Mouse (Mus musculus): ENCODE results near the gene Mapk3. TPM values are rescaled to one million over a fixed set of nuclear protein-coding genes. Genes with fewer than 3 reads are reported as not detected.
"Not testable (repeated sequence)": the region's sequence is repeated elsewhere in the genome, so short reads cannot be mapped to it uniquely, and the experiment has no call there.

Gene Mapk3
- polyA plus RNA-seq, 1 experiment from 2014 or later = 45.2 TPM

DNA sequence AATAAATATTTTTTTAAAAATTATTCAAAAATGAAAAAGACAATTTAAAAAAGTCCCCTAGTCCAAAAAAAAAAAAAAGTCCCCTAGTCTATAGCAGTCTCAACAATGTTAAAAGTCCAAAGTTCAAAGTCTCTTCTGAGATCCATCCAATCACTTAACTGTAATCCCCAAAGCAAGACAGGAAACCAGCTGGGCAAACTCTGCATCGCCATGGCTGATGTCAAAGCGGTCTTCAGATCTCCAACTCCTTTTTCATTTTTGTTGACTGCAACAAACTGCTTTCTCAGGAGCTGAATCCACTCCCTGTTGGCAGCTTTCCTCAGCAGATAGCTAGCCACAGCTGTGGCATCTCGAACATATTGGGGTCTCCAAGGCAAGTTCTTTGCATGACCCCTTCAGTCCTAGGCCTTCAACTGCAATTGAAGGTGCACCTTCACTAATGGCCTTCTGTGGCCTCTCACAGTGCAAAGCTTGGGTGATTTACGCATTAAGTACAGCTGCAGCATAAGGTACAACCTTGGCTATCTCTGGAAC, 29.1 kb upstream of the Mapk3 start:
- H3K9ac ChIP-seq (ENCODE audit: low read length); DNase-seq (ENCODE audit: low spot score, missing footprints); H3K9me3 ChIP-seq (ENCODE audit: control insufficient read depth, low read length); H3K4me1 ChIP-seq (ENCODE audit: control insufficient read depth, insufficient read depth, low read length); ATAC-seq (ENCODE audit: low FRiP score); H3K36me3 ChIP-seq (ENCODE audit: control insufficient read depth, insufficient read depth, low read length); H3K27ac ChIP-seq (ENCODE audit: low read depth, low read length); H3K4me3 ChIP-seq (ENCODE audit: low read depth, low read length); H3K27me3 ChIP-seq (ENCODE audit: control insufficient read depth, insufficient read depth, low read length); H3K4me2 ChIP-seq: not testable (repeated sequence)
- WGBS = 83% methylated on average over 4 of the region's 4 CpGs

DNA sequence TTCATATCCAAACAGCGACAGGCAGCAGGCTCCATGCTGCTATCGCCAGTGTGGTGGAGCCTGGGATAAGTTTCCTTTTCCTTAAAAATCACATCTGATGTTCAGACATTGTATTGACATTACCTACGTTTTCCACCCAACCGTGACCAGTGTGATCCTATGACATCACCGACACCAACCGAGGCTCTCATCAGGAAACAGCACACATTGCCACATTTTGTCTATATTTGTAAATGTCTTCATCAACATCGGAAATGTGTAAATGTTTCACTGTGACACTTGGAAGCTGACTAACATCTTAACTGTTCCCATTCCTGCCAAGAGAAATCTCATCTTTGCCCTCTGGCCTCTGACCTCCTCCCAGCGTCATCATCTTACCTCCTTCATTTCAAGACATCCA, 23.3 kb upstream of the Mapk3 start:
- H3K4me2 ChIP-seq = no peak overlapping the region
- H3K9ac ChIP-seq (ENCODE audit: low read length) = no peak overlapping the region
- DNase-seq (ENCODE audit: low spot score, missing footprints) = no peak
- ATAC-seq (ENCODE audit: low FRiP score) = no peak
- H3K36me3 ChIP-seq (ENCODE audit: control insufficient read depth, insufficient read depth, low read length) = no peaks in the 10 kb centered on the region
- no peaks in the 10 kb centered on the region for H3K4me1 ChIP-seq (ENCODE audit: control insufficient read depth, insufficient read depth, low read length)
- H3K27ac ChIP-seq (ENCODE audit: low read depth, low read length) = no peak overlapping the region
- H3K9me3 ChIP-seq (ENCODE audit: control insufficient read depth, low read length) = no peaks in the 10 kb centered on the region
- H3K27me3 ChIP-seq (ENCODE audit: control insufficient read depth, insufficient read depth, low read length) = no peaks in the 10 kb centered on the region
- WGBS = 82% methylated on average over 8 of the region's 8 CpGs
- H3K4me3 ChIP-seq (ENCODE audit: low read depth, low read length) = no peak overlapping the region

DNA sequence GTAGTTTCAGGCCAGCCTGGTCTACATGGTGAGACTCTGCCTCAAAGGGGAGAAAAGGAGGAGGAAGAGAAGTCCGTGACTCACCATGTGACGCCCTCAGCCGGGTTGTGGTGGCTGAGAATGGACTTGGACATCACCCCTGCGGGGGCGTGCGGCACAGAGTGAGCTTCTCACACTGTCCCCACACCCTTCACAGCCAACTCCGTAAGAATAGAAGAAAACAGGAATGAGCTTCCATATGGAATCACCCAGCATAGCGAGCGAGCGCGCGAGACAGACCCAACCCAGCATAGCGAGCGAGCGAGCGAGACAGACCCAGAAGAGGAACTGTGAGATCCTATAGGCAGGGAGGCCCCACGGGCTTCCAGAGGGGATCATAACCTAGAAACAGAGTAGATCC, 19.9 kb upstream of the Mapk3 start:
- no peak for DNase-seq (ENCODE audit: low spot score, missing footprints)

DNA sequence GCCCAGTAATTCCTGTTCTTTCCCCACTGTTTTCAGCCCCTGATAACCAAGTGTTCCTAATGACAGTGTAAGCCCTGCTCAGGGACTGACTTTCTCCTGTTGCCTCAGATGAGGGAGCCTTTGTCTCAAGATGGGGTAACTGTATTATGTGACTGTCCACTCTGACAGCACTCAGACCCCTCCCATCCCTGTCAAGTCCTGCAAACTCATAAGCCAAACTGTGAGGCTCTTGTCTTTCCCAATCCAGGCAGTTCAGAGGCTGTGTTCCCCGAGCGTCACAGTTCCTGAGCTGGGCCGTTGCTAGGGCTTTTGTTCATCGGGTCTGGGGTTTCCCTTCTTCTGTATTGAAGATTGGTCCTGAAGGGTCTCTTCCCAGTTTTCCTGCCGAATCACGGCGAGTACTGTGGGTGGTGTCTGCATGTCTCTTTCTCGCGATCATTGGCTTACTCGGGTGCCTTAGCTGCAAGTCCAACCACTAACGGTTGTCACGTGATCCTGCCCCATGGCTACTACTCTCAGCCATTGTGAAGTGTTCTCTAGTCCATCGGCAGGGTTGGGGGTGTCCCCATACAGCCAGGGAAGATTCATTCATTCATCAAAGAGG, 19.2 kb upstream of the Mapk3 start:
- H3K9me3 ChIP-seq (ENCODE audit: control insufficient read depth, low read length) = no peaks in the 10 kb centered on the region
- DNase-seq (ENCODE audit: low spot score, missing footprints) (no peak), ATAC-seq (ENCODE audit: low FRiP score) (no peak)
- no peak overlapping the region for H3K4me2 ChIP-seq
- WGBS = 79% methylated on average over 13 of the region's 13 CpGs
- H3K4me1 ChIP-seq (ENCODE audit: control insufficient read depth, insufficient read depth, low read length) = no peaks in the 10 kb centered on the region
- no peaks in the 10 kb centered on the region for H3K27me3 ChIP-seq (ENCODE audit: control insufficient read depth, insufficient read depth, low read length)
- H3K36me3 ChIP-seq (ENCODE audit: control insufficient read depth, insufficient read depth, low read length) = no peaks in the 10 kb centered on the region
- no peak overlapping the region for H3K9ac ChIP-seq (ENCODE audit: low read length)
- H3K4me3 ChIP-seq (ENCODE audit: low read depth, low read length) = no peak overlapping the region
- H3K27ac ChIP-seq (ENCODE audit: low read depth, low read length) = no peak overlapping the region

More for the DNA sequence above, 19.9 kb upstream of the Mapk3 start:
- no peaks in the 10 kb centered on the region for H3K4me1 ChIP-seq (ENCODE audit: control insufficient read depth, insufficient read depth, low read length)
- H3K4me3 ChIP-seq (ENCODE audit: low read depth, low read length) = no peak overlapping the region
- H3K27me3 ChIP-seq (ENCODE audit: control insufficient read depth, insufficient read depth, low read length) = no peaks in the 10 kb centered on the region
- ATAC-seq (ENCODE audit: low FRiP score) = no peak
- 85% methylated on average over 17 of the region's 17 CpGs for WGBS
- no peak overlapping the region for H3K9ac ChIP-seq (ENCODE audit: low read length)
- H3K9me3 ChIP-seq (ENCODE audit: control insufficient read depth, low read length) = no peaks in the 10 kb centered on the region
- H3K27ac ChIP-seq (ENCODE audit: low read depth, low read length) = no peak overlapping the region
- H3K36me3 ChIP-seq (ENCODE audit: control insufficient read depth, insufficient read depth, low read length) = no peaks in the 10 kb centered on the region
- H3K4me2 ChIP-seq = no peak overlapping the region

DNA sequence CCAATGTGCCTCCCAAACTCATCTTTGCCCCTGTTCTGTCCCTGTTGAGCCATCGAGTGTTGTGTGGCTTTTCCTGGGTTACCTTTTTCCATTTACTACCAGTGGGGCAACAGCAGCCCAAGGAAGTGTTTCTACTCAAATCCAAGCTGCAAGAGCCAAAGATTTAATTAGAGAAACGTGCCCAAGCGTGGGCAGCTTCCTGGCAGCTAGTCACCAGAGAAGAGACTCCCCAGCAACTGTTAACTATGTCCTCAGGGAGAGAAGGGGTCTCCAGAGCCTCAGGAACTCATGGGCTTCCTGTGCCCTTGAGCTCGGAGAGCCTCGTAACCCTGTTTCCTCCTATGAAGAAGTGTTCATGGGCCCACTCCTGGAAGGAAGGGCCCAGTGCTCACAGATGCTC, 18.4 kb upstream of the Mapk3 start:
- WGBS = 85% methylated on average over 5 of the region's 5 CpGs
- H3K27ac ChIP-seq (ENCODE audit: low read depth, low read length) = no peak overlapping the region
- ATAC-seq (ENCODE audit: low FRiP score) (no peak), DNase-seq (ENCODE audit: low spot score, missing footprints) (no peak)
- no peaks in the 10 kb centered on the region for H3K27me3 ChIP-seq (ENCODE audit: control insufficient read depth, insufficient read depth, low read length)
- no peak overlapping the region for H3K9ac ChIP-seq (ENCODE audit: low read length)
- H3K9me3 ChIP-seq (ENCODE audit: control insufficient read depth, low read length) = no peaks in the 10 kb centered on the region
- H3K4me1 ChIP-seq (ENCODE audit: control insufficient read depth, insufficient read depth, low read length) = no peaks in the 10 kb centered on the region
- H3K4me2 ChIP-seq = no peak overlapping the region
- H3K4me3 ChIP-seq (ENCODE audit: low read depth, low read length) = no peak overlapping the region
- no peaks in the 10 kb centered on the region for H3K36me3 ChIP-seq (ENCODE audit: control insufficient read depth, insufficient read depth, low read length)

DNA sequence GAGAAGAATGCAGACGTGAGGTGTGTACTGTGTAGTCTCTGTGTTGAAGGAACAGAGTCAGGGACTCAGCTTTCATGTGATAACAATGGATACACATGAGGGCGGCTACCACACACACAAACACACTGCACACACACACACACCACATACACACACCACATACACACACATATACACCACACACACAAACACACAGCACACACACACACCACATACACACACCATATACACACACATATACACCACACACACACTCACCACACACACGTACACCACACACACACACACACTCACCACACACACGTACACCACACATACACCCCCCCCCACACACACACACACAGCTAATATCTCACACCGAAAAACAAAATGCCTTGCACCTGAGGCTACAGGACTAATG, 17.9 kb upstream of the Mapk3 start:
- no peak for DNase-seq (ENCODE audit: low spot score, missing footprints)

DNA sequence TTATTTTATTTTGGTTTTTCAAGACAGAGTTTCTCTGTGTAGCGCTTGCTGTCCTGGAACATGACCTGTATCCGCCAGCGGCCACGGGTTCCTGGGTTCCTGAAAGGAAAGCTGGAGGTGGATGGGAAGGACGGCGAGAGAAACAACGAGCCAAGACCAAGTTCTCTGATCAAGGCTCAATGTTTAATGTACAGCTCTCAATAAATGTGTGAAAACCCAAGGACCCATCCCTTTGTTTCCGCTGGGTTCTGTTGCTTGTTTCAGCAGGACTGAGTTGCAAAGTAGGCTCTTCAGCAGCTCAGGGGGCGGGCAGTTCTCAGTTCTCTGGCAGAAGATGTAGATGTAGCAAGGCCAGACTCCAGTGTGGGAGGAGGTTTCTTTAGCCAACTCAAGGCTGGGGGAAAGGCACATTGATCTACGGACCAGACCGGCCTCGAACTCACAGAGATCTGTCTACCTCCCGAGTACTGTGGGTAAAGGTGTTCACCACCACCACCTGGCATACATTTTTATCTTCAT, 17.4 kb upstream of the Mapk3 start:
- Histone ChIP-seq H3K4me3 (ENCODE audit: low read depth, low read length) (no peak overlapping the region), H3K36me3 (ENCODE audit: control insufficient read depth, insufficient read depth, low read length) (no peaks in the 10 kb centered on the region), H3K27me3 (ENCODE audit: control insufficient read depth, insufficient read depth, low read length) (no peaks in the 10 kb centered on the region), H3K9ac (ENCODE audit: low read length) (no peak overlapping the region), H3K27ac (ENCODE audit: low read depth, low read length) (no peak overlapping the region), H3K4me1 (ENCODE audit: control insufficient read depth, insufficient read depth, low read length) (no peaks in the 10 kb centered on the region), H3K9me3 (ENCODE audit: control insufficient read depth, low read length) (no peaks in the 10 kb centered on the region), H3K4me2 (no peak overlapping the region)
- ATAC-seq (ENCODE audit: low FRiP score) (no peak), DNase-seq (ENCODE audit: low spot score, missing footprints) (no peak)
- 90% methylated on average over 13 of the region's 13 CpGs for WGBS

More for the DNA sequence above, 17.9 kb upstream of the Mapk3 start:
- no peaks in the 10 kb centered on the region for H3K9me3 ChIP-seq (ENCODE audit: control insufficient read depth, low read length)
- no peaks in the 10 kb centered on the region for H3K36me3 ChIP-seq (ENCODE audit: control insufficient read depth, insufficient read depth, low read length)
- H3K27ac ChIP-seq (ENCODE audit: low read depth, low read length) = no peak overlapping the region
- ATAC-seq (ENCODE audit: low FRiP score) = no peak
- H3K4me1 ChIP-seq (ENCODE audit: control insufficient read depth, insufficient read depth, low read length) = no peaks in the 10 kb centered on the region
- no peak overlapping the region for H3K4me3 ChIP-seq (ENCODE audit: low read depth, low read length)
- H3K4me2 ChIP-seq = no peak overlapping the region
- 89% methylated on average over 5 of the region's 5 CpGs for WGBS
- no peaks in the 10 kb centered on the region for H3K27me3 ChIP-seq (ENCODE audit: control insufficient read depth, insufficient read depth, low read length)
- no peak overlapping the region for H3K9ac ChIP-seq (ENCODE audit: low read length)

DNA sequence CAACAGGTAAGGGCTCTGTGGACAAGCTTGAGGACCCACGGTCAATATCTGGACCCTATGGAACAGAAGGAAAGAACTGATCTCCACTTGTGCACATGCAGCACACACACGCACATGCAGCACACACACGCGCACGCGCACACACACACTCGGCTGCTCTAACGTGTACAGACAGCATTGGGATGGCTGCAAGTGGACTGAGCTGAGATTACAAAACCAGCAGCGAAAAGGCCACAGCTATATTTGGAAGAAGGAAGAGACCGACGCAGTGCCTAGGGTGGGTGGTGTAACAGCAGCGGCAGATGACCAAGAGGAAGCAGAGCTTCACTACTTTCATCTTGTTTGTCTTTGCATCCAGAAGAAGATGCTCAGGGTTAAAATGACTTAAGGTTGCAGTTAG, 13.3 kb upstream of the Mapk3 start:
- DNase-seq (ENCODE audit: low spot score, missing footprints) (no peak), ATAC-seq (ENCODE audit: low FRiP score) (no peak)
- Histone ChIP-seq H3K27ac (ENCODE audit: low read depth, low read length) (no peak overlapping the region), H3K4me1 (ENCODE audit: control insufficient read depth, insufficient read depth, low read length) (no peaks in the 10 kb centered on the region), H3K9ac (ENCODE audit: low read length) (no peak overlapping the region), H3K9me3 (ENCODE audit: control insufficient read depth, low read length) (no peaks in the 10 kb centered on the region), H3K4me2 (no peak overlapping the region), H3K4me3 (ENCODE audit: low read depth, low read length) (no peak overlapping the region), H3K36me3 (ENCODE audit: control insufficient read depth, insufficient read depth, low read length) (no peaks in the 10 kb centered on the region), H3K27me3 (ENCODE audit: control insufficient read depth, insufficient read depth, low read length) (no peaks in the 10 kb centered on the region)
- 92% methylated on average over 12 of the region's 12 CpGs for WGBS

DNA sequence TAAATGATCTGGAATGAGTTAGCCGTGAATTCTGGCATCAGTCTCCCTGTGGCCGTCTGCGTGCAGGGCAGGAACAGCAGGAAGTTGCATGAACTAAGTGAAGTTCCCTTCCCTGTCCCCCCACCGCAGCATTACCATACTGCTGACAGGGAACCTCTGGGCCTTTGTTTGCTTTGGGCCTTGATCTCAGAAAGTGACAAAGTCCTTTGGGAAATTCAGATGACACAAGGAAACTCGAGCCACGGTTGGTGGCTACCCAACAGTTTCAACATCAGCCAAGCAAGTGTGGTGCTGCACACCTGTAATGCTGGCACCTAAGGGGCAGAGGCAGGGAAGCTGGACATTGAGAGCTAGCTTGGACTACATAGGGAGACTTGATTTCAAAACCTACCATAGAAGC, 12.6 kb upstream of the Mapk3 start:
- 43% methylated on average over 6 of the region's 6 CpGs for WGBS
- no peak overlapping the region for H3K27ac ChIP-seq (ENCODE audit: low read depth, low read length)
- no peaks in the 10 kb centered on the region for H3K4me1 ChIP-seq (ENCODE audit: control insufficient read depth, insufficient read depth, low read length)
- no peaks in the 10 kb centered on the region for H3K9me3 ChIP-seq (ENCODE audit: control insufficient read depth, low read length)
- DNase-seq (ENCODE audit: low spot score, missing footprints) (no peak), ATAC-seq (ENCODE audit: low FRiP score) (no peak)
- no peak overlapping the region for H3K9ac ChIP-seq (ENCODE audit: low read length)
- no peak overlapping the region for H3K4me2 ChIP-seq
- no peaks in the 10 kb centered on the region for H3K27me3 ChIP-seq (ENCODE audit: control insufficient read depth, insufficient read depth, low read length)
- H3K4me3 ChIP-seq (ENCODE audit: low read depth, low read length) = no peak overlapping the region
- no peaks in the 10 kb centered on the region for H3K36me3 ChIP-seq (ENCODE audit: control insufficient read depth, insufficient read depth, low read length)

Measured in midbrain, embryonic 11.5 days (tissue).